Mouse (Mus musculus) megakaryocyte-erythroid progenitor cell, adult 5-6 weeks (primary cell): ENCODE measurements around the gene Pdzd3. TPM values are rescaled to one million over a fixed set of nuclear protein-coding genes. Genes with fewer than 3 reads are reported as not detected.

ENCODE experiments used
- ATAC-seq: replicated peaks from 2 replicates; pipeline ENCODE4 v1.8.0; 2016; ENCODE audit warnings: mild to moderate bottlenecking, inconsistent platforms; ENCODE audit not compliant: severe bottlenecking, poor library complexity, low FRiP score, low TSS enrichment
- total RNA-seq, 2 experiments: library from RNA; stranded (forward) in 1 of 2; stranded (reverse) in 1 of 2; fragments of 200-1000, 215-1000 nt in 1 of 2; fragments of >200 nt in 1 of 2; fragmentation: Nextera tagmentation in 1 of 2; gene quantifications; 2 replicates each; pipeline ENCODE4 v1.2.3; 2014 to 2017

Gene Pdzd3
- total RNA-seq, 2 experiments from 2014 or later = not detected

- ATAC-seq = no peak
Observed at GRCm38 (mm10) chr9:44254508-44255135, 3.4 kb upstream of the Pdzd3 start.

- ATAC-seq = no peak
Observed at GRCm38 (mm10) chr9:44253441-44253840, 2.2 kb upstream of the Pdzd3 start.

DNA sequence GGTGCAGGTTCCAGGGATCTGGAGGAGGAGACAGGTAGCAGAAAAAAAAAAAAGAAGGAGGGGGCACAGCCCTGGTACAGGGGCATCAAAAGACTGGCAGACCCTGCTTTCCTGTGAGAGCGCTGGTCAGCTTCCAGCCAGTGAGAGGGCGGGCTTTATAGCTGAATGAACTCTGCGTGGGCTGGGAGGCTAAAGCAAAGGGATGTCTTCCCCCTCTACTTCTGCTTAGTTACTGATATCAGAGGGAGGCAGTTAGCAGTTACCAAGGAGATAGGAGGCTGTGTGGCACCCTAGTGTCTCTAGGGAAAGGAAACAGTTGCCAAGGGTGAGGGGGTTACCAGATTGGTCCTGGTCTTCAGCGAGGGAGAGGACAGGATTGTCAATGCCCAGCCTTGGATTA is 826 bp downstream of the Pdzd3 start:
- ATAC-seq = peak; percentile 45

DNA sequence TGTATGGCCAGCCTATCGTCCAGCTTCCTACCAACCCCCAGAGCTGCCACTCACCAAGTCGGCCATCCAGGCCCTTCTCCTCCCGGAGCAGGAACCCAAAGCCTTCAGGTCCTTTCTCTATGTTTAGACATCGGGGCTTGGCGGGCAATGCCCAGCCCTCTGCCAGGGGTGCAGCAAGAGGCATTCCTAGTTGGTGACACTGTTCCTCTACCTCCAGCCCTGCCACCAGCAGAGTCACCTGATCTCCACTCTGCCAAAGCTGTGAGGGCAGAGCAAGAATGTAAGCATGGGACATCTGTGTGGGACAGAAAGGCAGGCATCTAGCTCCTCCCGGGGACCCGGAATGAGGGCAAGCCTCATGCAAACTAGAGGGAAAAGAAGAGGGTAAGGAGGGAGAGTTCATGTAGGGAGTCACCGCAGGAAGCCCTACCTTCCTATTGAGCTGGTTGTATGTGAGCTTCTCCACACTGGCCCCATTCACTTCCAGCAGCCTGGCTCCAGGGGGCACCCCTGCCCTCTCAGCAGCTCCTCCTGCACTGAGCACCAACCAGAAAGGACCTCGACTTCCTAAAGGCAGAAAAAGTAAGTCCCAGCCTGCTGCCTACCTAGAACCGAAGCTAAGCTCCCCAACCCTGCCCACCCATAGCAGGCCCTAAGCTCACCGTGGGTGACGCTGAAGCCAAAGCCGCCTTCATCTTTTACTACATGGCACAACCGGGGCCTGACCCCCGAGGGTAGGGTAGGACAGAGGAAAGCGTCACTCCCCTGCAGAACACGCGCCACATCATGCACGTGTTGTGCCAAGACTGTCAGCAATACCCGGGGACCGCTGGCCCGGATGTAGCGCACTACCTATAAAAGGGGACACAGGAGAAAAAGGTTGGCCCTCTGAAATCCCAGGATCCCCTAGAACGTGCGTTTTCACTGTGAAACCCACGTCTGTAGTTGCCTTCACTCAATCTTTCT is 1.8 kb downstream of the Pdzd3 start:
- peak; percentile 73 for ATAC-seq

DNA sequence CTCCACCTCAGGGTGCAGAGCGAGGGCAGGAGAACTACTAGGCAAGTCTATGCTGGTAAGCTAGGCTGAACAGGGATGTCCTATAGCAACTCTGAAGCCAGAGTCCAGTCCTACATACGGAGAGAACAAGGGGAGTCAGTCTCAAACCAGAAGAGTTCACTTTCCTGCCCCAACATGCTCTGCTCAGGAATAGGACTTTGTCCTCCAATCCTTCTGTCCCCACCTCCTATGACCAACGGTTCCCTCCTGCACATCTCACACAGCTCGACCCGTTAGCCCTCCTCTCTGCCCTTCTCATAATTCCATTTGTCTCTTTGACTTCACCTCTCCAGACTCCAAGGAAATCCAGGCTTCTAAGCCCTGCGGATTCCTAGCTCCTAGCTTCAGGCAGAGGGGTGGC is 3.4 kb downstream of the Pdzd3 start:
- ATAC-seq = no peak

DNA sequence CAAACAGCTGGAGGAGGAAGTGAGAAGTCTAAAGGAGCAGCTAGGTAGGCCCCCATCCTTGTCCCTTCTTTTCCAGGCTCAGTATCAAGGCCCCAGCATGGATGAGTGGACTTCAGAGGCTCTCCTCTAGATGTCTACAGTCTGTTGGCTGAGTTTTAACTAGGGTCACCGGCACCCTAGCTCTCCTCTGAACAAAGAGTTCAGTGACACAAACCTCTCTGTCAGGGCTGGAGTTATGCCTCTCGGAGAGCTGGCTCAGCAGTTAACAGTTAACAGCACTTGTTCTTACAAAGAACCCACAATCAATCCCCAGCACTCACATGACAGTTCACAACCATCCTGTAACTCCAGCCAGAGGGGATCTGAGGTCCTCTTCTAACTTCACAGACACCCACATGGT is 7.7 kb downstream of the Pdzd3 start:
- no peak for ATAC-seq

DNA sequence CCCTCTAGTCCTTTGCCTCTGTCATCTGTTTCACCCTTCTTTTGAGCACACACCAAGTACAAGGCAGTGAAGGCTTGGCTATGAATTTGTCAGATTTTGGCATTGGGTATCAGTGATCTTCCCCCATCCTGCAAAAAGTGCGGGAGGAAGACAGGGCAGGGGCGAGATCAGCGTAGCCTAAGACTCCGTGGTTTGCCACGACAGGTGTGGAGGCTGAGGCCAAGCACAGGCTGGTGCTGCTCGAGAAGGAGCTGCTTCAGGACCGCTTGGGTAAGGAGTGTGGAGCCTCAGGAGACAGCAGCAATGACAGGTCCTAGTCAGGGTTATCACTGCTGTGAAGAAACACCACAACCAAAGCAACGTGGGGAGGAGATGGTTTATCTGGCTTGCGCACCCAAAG is 9.9 kb downstream of the Pdzd3 start:
- ATAC-seq = 0 out of 2 replicates have a peak, but pooled peaks have one; percentile 35

- no peak for ATAC-seq
Observed at GRCm38 (mm10) chr9:44240911-44241310, 10.4 kb downstream of the Pdzd3 start.

DNA sequence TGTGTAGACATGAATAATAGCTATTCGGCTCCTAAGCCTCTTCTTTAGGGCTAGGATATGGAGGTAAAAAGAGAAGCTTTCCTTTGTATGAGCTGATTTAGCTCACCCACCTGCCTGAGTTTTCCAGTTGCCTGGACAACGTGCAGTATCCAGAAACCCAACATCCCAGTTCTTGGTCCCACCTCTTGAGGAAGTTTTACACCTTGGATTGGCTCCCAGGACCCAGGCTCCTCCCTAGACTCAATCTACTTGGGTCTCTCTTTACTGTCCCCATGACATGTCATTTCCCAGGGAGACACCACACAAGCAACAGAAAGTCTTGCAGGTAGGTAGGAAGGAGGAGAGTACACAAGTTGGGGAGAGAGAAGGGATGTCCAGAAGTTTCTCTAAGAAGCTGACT is 10.9 kb downstream of the Pdzd3 start, which contains the start of gene Ccdc153:
Gene Ccdc153 (plus strand): TSS at position 278 of the 400 bp plus-strand sequence.
- ATAC-seq = no peak

- ATAC-seq = peak; percentile 55; the same call in 1 of the 2 replicates
Observed at GRCm38 (mm10) chr9:44239447-44239846, 11.8 kb downstream of the Pdzd3 start.

GRCm38 (mm10) chr9:44238501-44239190 is 12.6 kb downstream of the Pdzd3 start:
- no peak for ATAC-seq

DNA sequence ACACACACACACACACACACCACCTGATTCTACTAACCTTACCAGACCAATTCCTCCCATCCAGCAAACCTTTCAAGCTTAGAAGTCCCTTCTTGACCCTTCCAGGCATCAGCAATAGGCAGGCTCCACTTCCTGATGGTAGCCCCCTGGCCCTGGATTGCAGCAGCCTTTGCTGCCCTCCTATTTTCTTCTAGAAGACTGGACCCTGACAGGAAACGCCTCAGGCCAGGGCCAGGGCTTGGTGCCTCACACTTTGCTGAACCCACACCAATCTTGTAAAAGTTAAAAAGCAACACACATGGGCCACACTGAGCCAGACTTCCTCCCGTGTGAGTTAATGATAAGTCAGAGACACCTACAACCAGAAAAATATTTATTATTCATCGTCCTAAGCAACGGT is 14.1 kb downstream of the Pdzd3 start:
- no peak for ATAC-seq

- ATAC-seq = no peak
Observed at GRCm38 (mm10) chr9:44236601-44237000, 14.7 kb downstream of the Pdzd3 start.

DNA sequence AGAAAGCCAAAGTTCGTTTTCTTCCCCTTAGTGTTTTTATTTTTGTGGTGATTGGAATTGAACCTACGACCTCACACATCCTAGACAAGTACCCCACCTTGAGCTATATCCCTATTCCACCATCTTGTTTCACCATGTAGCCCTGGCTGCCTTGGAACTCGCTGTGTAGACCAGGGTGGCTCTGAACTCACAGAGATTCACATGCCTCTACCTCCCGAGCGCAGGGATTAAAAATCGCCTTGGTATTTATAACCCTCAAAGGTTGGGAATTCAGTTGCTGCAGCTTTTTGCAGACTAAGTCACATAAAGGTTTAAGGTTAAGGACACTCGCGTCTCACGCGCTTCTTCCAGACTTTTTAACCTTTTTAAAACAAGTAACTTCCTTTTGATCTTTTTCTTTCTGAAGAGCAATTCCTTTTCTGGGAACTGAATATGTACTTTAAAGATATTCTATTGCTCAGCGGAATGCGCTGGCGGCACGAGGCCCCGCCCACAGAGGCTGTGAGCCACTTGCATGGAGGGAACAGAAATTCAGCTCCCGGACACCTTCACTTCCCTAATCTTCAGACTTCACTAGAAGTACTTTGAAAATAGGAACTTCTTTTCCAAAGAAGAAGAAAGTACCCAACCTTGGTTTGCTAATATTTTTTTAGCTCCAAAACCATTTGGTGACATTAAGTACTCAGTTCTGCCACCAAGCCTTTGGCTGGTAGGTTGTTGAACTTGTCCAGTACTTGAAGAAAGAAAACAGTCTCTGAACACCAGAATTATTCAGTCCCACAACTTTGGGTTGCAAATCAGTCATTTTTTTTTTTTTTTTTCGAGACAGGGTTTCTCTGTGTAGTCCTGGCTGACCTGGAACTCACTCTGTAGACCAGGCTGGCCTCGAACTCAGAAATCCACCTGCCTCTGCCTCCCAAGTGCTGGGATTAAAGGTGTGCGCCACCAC is 16.5 kb downstream of the Pdzd3 start:
- ATAC-seq = peak; percentile 41; the same call in 1 of the 2 replicates

DNA sequence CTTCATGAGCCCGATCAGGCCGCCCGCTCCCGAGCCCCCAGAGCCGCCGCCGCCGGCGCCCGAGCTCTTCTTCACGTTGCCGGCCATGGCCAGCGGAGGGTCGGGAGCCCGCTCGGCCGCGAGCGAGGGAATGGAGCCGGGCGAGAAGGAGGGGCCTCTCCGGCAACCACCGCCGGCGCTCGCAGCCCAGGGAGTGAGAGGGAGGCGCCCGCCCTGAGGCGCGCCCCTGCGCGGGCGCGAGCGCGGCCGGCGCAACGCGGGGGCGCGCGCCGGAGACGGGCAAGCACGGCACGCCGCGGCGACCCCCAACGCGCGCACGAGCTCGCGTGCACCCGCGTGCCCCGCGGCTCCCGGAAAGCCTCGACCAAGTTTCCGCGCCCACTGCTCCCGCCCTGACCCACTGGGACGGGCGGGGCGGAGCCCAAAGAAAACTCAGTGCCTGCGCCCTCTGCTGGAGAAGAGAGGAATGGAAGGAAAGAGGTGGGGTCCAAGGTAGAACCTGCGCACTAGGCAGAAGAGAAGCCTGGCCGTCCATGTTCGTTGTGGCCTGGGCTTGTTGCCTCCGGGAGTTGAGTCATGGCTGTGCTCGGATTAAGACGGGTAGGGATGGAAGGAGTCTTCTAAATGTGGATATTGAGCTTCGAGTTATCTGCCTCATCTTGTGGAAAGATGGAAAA is 17.3 kb downstream of the Pdzd3 start, which contains the start of gene Cbl:
Gene Cbl (minus strand): TSS at position 248 of the 677 bp plus-strand sequence.
- ATAC-seq = peak; percentile 84

DNA sequence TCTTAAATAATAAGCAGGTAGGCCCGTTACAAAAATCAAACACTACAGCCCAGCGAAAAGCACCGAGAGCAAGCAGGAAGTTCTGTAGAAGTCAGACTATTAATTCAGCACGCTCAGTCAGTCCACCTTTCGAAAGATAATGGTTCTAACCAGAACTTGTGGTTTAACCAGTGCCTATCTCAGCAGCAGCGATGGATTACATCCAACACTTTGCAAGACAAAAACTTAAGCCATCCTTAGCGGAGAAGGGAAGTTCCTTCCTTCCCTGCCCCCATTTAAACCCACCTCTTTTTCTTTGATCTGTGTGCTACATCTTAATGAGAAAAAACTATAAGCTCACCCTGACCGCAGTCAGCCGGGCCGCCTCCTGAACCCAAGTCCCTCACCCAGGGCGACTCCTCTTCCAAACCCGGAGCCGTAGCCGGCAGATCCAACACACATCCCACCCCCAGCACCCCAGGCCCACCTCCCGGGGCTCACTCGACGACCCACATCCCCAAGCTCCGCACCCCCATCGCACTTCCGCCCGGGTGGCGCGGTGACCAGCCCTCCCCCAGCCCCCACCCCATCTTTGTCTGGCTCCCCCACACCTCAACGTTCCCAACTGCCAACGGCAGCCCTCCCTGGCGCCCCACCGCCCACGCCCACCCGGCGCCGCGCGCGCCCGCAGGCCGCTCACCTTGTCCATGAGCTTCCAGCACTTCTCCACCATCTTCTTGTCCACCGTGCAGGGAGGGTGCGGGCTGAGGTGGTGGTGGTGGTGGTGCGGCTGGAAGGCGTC is 18.1 kb downstream of the Pdzd3 start:
- peak; percentile 53 for ATAC-seq

- no peak for ATAC-seq
Observed at GRCm38 (mm10) chr9:44231609-44232008, 19.7 kb downstream of the Pdzd3 start.

DNA sequence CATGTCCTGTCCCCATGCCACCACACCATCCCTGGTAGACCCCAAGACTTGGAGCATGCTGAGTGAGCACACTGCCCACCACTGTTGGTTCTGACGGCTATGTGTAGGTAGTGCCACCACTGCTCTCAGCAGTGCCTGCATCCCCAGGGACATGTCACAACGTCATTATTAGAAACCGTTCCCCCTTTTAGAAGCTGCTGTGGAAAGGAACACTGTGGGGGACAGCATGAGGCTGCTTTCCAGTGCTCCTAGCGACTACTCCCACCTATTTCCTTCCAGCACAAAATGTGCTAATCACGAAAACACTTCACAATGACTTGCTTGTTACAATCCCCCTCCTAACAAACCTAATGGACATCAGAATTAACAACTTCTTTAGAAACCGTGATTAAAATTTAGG is 25.3 kb downstream of the Pdzd3 start:
- ATAC-seq = no peak
